Mouse (Mus musculus) ES-E14 (cell line): ENCODE measurements around the gene Asic2. TPM values are rescaled to one million over a fixed set of nuclear protein-coding genes. Genes with fewer than 3 reads are reported as not detected.

Source experiments
- DNase-seq: peaks from one replicate; pipeline ENCODE4 v3.0.0-alpha.2; 2013; ENCODE audit warnings: low read depth, low spot score
- H3K27ac ChIP-seq: 2 replicates; pipeline ENCODE4 v1.5.1; 2012; ENCODE audit warnings: low read depth, mild to moderate bottlenecking, low read length, moderate library complexity, mixed read lengths; ENCODE audit not compliant: poor library complexity, insufficient read depth, severe bottlenecking
- H3K36me3 ChIP-seq: 2 replicates; pipeline ENCODE4 v1.6.1; 2012; ENCODE audit warnings: mild to moderate bottlenecking, low read length, moderate library complexity, mixed read lengths; ENCODE audit not compliant: control insufficient read depth, poor library complexity, insufficient read depth, severe bottlenecking
- H3K4me1 ChIP-seq, 2 experiments: fragments of 150-350 bp in 1 of 2; sonication (generic) in 1 of 2; 2 replicates each; pipeline ENCODE4 v1.6.1; 2012; ENCODE audit warnings: low read length in 2 of 2, mild to moderate bottlenecking in 1 of 2, mixed read lengths in 1 of 2; ENCODE audit not compliant: control insufficient read depth in 2 of 2, insufficient read depth in 2 of 2, poor library complexity in 1 of 2
- H3K4me3 ChIP-seq, 2 experiments: fragments of 150-350 bp in 1 of 2; sonication (generic) in 1 of 2; 2 replicates each; pipeline ENCODE4 v1.5.1; 2012; ENCODE audit warnings: low read length in 2 of 2, low read depth in 1 of 2, mild to moderate bottlenecking in 1 of 2, mixed read lengths in 1 of 2; ENCODE audit not compliant: insufficient read depth in 1 of 2, poor library complexity in 1 of 2, severe bottlenecking in 1 of 2
- H3K9ac ChIP-seq: 2 replicates; pipeline ENCODE4 v1.6.1; 2012; ENCODE audit warnings: low read depth, mild to moderate bottlenecking, low read length, mixed read lengths; ENCODE audit not compliant: poor library complexity, insufficient read depth, severe bottlenecking
- H3K9me3 ChIP-seq: fragments of 150-350 bp; sonication (generic); 2 replicates; pipeline ENCODE4 v1.6.1; 2012; ENCODE audit warnings: low read depth, mild to moderate bottlenecking, low read length; ENCODE audit not compliant: control insufficient read depth, insufficient read depth
- CHD2 ChIP-seq: IDR thresholded peaks from 2 replicates; pipeline ENCODE4 v1.6.1; 2014; ENCODE audit warnings: mild to moderate bottlenecking, low read depth, low read length, inconsistent platforms
- HCFC1 ChIP-seq: IDR thresholded peaks from 2 replicates; pipeline ENCODE4 v1.6.1; 2012; ENCODE audit warnings: low read length, inconsistent platforms, borderline replicate concordance; ENCODE audit not compliant: insufficient read depth
- MAFK ChIP-seq: IDR thresholded peaks from 2 replicates; pipeline ENCODE4 v1.6.1; 2014; ENCODE audit warnings: mild to moderate bottlenecking, low read depth, low read length, inconsistent platforms; ENCODE audit not compliant: insufficient read depth
- ZC3H11A ChIP-seq: IDR thresholded peaks from 2 replicates; pipeline ENCODE4 v1.6.1; 2012; ENCODE audit warnings: low read depth, mild to moderate bottlenecking, inconsistent platforms, low read length, borderline replicate concordance
- ZNF384 ChIP-seq: IDR thresholded peaks from 2 replicates; pipeline ENCODE4 v1.6.1; 2012; ENCODE audit warnings: low read depth, low read length, inconsistent platforms
- in situ Hi-C, 2 experiments: fragments of 600-800 bp; cut with MboI; formaldehyde crosslinking; loops; one replicate each; pipeline ENCODE4 v1.15.1; 2025; ENCODE audit warnings: low sequenced_read_pairs in 2 of 2, inconsistent platforms in 1 of 2; ENCODE audit not compliant: unreplicated experiment in 2 of 2
- total RNA-seq: library from RNA; depleted of rRNA; stranded (reverse); fragments of 300-350 nt; gene quantifications from 2 replicates; pipeline ENCODE4 v1.2.3, GENCODE M21; 2012

Asic2 gene
- total RNA-seq, 1 experiment, result 0.13 TPM

DNA sequence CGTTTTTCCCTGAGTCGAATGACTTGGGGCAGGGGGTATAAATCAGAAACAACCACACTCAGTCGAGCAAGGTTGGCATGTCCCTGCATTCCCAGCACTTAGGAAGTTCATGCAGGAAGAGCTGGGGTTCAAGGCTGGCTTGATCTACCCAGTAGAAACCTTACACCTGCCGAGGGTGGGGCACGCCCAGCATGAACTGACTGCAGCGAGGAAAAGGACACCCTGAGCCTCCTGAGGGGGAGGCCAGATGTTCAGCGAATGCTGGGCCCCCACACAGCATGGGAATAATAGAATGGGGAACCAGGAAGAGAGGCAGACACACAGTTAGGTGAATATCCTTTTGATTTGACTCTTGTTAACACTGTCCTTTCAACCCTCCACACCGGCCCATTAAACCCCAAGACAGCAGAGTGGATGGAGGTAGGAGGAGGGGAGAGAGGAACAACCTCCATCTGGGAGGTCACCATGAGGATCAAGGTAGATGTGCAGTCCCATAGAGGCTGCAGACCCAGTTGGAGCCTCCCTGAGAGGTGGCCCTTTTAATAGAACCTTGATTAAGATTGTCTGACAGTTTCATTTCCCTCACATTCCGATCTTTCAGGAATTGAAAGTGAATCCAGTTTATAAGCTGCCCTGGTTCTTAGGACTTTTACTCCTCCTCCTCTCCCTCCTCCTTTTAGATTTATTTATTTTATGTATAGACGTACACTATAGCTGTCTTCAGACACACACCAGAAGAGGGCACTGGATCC lies 354.2 kb downstream of the Asic2 start:
- H3K4me3 ChIP-seq, result no peak overlapping the region; a peak in 1 of 4 replicates
- no peaks in the 10 kb centered on the region for H3K36me3 ChIP-seq
- no peak overlapping the region for H3K9ac ChIP-seq
- no peak for DNase-seq
- peaks cover 4 to 8% of the 10 kb centered on the region in 2 experiments for H3K4me1 ChIP-seq
- in situ Hi-C loops, result no loop called here
- no peaks in the 10 kb centered on the region for H3K9me3 ChIP-seq
- no peak for TF ChIP-seq HCFC1
- no peak for TF ChIP-seq ZC3H11A
- TF ChIP-seq MAFK, result no peak
- no peak for TF ChIP-seq ZNF384
- no peak for TF ChIP-seq CHD2
- no peak overlapping the region for H3K27ac ChIP-seq

DNA sequence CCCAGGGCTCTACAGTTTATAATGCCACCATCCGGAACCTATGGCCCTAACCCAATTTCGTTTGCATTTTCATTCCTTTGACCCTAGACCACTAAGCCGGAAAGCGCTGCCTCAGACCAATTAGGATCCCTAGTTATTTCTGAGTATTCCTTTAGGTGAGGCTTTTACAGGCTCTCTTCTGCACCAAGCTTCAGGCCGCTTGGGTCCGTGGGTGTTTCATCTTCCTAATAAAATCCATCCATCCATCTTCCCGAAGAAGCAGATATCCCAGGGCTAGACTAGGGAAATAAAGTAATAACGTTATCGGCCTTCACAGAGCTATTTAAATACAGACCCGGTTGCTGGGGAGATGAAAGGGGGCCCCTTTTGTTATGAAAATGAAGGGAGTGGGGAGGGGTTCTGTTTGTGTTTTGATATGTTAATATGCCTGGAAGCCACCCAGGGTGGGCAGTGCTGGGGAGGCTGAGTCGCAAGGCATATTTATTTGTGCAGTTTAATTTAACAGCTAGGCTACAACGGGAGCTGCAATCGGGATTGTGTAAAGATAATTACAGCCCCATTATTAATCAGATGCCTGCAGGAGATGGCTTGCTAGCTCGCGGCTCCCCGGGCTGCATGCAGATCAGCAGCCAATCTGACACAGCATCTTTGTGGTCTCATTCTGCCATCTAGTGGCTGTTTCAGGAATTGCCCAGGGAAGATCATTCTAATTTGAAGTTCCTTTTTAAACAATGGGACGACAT lies 355.3 kb downstream of the Asic2 start:
- TF ChIP-seq CHD2 (peak; percentile 36; the same call in 1 of the 2 replicates), ZC3H11A (peak; percentile 59; the same call in 1 of the 2 replicates), ZNF384 (no peak), HCFC1 (no peak), MAFK (peak; percentile 69)
- in situ Hi-C loops, result no loop called here
- Histone ChIP-seq H3K9me3 (no peaks in the 10 kb centered on the region), H3K36me3 (no peaks in the 10 kb centered on the region), H3K9ac (no peak overlapping the region), H3K27ac (peak overlapping the region; percentile 41; the same call in 1 of the 2 replicates), H3K4me1 (peaks cover 4 to 8% of the 10 kb centered on the region in 2 experiments), H3K4me3 (peak overlapping the region; percentile 15 to 45; a peak in 3 of 4 replicates)
- peak; percentile 92 for DNase-seq

GRCm38 (mm10) chr11:81611948-81612797 lies 356.1 kb downstream of the Asic2 start:
- peak overlapping the region; percentile 41; the same call in 1 of the 2 replicates for H3K27ac ChIP-seq
- H3K36me3 ChIP-seq, result no peaks in the 10 kb centered on the region
- peaks cover 4 to 8% of the 10 kb centered on the region in 2 experiments for H3K4me1 ChIP-seq
- no peak for TF ChIP-seq MAFK
- TF ChIP-seq ZC3H11A, result no peak
- no peak for TF ChIP-seq HCFC1
- no peak for TF ChIP-seq ZNF384
- no peak for TF ChIP-seq CHD2
- peak overlapping the region; percentile 15 to 45; a peak in 3 of 4 replicates for H3K4me3 ChIP-seq
- H3K9ac ChIP-seq, result no peak overlapping the region
- no peaks in the 10 kb centered on the region for H3K9me3 ChIP-seq
- in situ Hi-C loops, result no loop called here
- peak; percentile 77 for DNase-seq

DNA sequence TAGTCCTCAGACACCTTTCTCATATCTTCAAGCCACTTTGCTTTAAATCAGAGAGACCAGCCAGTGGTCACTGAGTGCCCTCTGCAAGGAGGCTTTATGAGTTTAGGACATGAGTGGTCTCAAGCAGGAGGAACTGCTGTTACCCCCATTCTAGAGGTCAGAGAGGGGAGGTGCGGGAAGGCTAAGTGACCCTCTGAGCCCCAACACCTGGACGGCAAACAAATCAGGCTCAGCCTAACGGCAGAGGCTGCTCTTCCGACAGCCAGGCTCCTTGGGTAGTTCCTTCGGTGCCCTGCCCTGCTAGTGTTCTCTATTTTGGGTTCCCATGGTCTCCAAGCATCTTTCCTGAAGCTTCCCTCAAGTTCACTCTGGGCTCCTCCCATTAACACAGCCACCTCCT lies 357.8 kb downstream of the Asic2 start:
- no peak for DNase-seq
- peaks cover 0 to 6% of the 10 kb centered on the region in 2 experiments; a peak in 2 of 4 replicates for H3K4me1 ChIP-seq
- H3K4me3 ChIP-seq, result no peak overlapping the region
- in situ Hi-C loops, result no loop called here
- no peak overlapping the region for H3K9ac ChIP-seq
- no peak overlapping the region for H3K27ac ChIP-seq
- H3K36me3 ChIP-seq, result no peaks in the 10 kb centered on the region
- no peaks in the 10 kb centered on the region for H3K9me3 ChIP-seq
- no peak for TF ChIP-seq ZNF384
- no peak for TF ChIP-seq CHD2
- no peak for TF ChIP-seq HCFC1
- TF ChIP-seq ZC3H11A, result no peak
- no peak for TF ChIP-seq MAFK
